In the genomic region with DNA sequence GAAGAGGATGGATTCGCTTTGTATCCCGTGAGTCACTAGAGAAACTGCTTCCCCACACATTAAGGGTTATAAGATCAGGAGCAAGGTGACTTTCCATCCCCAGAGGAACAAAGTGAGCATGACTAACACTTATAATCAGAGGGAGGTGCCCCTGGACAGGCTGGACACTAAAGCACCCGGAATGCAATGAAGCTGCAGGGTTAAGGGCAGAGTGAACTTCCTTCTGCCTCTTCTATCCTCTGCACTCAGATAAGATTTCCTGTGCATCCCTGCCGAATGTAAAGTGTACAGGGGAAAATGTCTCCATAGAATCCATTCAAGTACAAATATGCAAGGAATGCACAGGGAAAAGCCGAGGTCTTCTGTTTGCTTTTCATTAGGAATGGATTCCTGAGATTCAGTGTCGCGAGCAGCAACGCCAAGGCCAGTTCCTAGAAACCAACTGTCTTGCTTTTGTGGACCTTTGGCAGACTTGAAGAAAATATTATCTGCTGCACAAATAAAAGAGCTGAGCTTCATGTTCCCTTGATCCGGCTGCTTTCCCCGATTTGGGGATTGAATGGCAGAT, we compare ENCODE assay signal across 14 mouse cellular contexts. TPM values are rescaled to one million over a fixed set of nuclear protein-coding genes. Genes with fewer than 3 reads are reported as not detected.
DNase-seq lines count a peak whose midpoint lies in the region; ATAC-seq lines count a peak whose summit lies in the region.
"Had no signal": no experiment of that assay in that cellular context is flagged by ENCODE, and none has a peak within 500 bp of the region (broad histone marks: within the 10 kb centered on the region; RNA-seq: fewer than 3 reads in every experiment).

No protein-coding gene starts in this region.

- no peaks in the 10 kb centered on the region for H3K9me3 ChIP-seq in hindbrain, embryonic 13.5 days
- H3K9me3 ChIP-seq: limb, embryonic 13.5 days had no signal

- H3K36me3 ChIP-seq in hindbrain, embryonic 13.5 days, result no peaks in the 10 kb centered on the region
- H3K36me3 ChIP-seq: limb, embryonic 13.5 days had no signal

- no peak overlapping the region for H3K4me3 ChIP-seq in hindbrain, embryonic 13.5 days
- H3K4me3 ChIP-seq: limb, embryonic 13.5 days had no signal

- DNase-seq in kidney, adult 18-20 months, result peak; percentile 2
- no peak for DNase-seq in kidney, postnatal 36 days
- DNase-seq in Muller cell, postnatal 12 days (ENCODE audit: inconsistent ontology term), result peak; percentile 88
- peak; percentile 48 for DNase-seq in ZHBTc4 (ENCODE audit: low read depth, low spot score)
- no peak for DNase-seq in thymus, postnatal 25 days
- DNase-seq: adrenal gland, postnatal 25 days; cerebellum, postnatal 25 days; heart, adult 11 months; heart, postnatal 4 days; lung, adult 2 months had no signal

- no peak overlapping the region for H3K27ac ChIP-seq in hindbrain, embryonic 13.5 days
- H3K27ac ChIP-seq: limb, embryonic 13.5 days had no signal

- WGBS in hindbrain, embryonic 13.5 days, result 23% methylated on average over 10 of the region's 10 CpGs

- H3K9ac ChIP-seq in hindbrain, embryonic 13.5 days, result no peak overlapping the region
- H3K9ac ChIP-seq: limb, embryonic 13.5 days had no signal

- ATAC-seq in hindbrain, embryonic 13.5 days (ENCODE audit: low FRiP score), result no peak
- no peak for ATAC-seq in megakaryocyte, adult 5-6 weeks (ENCODE audit: poor library complexity, severe bottlenecking)

- H3K27me3 ChIP-seq in hindbrain, embryonic 13.5 days, result no peaks in the 10 kb centered on the region
- H3K27me3 ChIP-seq: CH12.LX; limb, embryonic 13.5 days had no signal

- peaks cover 6% of the 10 kb centered on the region for H3K4me1 ChIP-seq in hindbrain, embryonic 13.5 days (replicated peaks)

- H3K4me2 ChIP-seq in hindbrain, embryonic 13.5 days, result 0 out of 2 replicates have a peak overlapping the region, but pooled peaks have one; percentile 11
- H3K4me2 ChIP-seq: limb, embryonic 13.5 days had no signal

RNA-seq across cellular contexts. Expression of a gene that starts 58.5 kb away (rescaled TPM):
- 14.7 and 14.9 TPM in 2 replicates for polyA plus RNA-seq in hindbrain, embryonic 13.5 days (2015; fragmentation: Nextera tagmentation; extraction: Ambion mirVana)
- total RNA-seq in megakaryocyte, adult 5-6 weeks (2015), result not detected in 2 replicates
- total RNA-seq in megakaryocyte, adult 5-6 weeks (2017), result not detected in 2 replicates
- total RNA-seq: CH12.LX had no signal

Comparison
In these comparisons a context has a peak if more than half of its experiments do, and no peak if none do; other contexts are left out.
1. DNase-seq: peak in kidney, adult 18-20 months (single experiment), Muller cell, postnatal 12 days (single experiment) and ZHBTc4 (single experiment); none in kidney, postnatal 36 days (0 of 2) and thymus, postnatal 25 days (single experiment).